Mouse (Mus musculus): ENCODE data around the gene Rgs12.

The Rgs12 gene

GRCm38 (mm10) chr5:35079101-35079500 lies 129.9 kb downstream of the Rgs12 start:
- DNase-seq (ENCODE audit: low spot score in 2 of 2), result no peak

DNA sequence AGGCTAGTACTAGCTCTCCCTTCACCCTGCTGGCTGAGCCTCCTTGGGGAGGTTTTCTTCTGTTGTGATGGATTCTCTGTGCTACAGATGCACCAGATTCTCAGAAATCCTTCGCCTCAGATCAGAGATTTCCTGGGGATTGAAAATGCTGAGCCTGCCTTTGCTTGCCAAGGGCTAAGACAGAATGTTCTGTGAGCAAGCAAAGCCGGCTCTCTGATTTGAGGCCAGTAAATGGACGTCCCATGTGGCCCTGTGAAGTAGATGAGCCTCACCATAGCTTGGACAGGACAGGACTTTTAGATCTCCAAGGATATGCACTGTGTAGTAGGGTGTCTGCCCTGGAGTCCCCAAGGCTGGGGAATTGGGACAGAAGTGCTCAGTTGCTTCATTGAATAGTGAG lies 135.7 kb downstream of the Rgs12 start:
- no peak for DNase-seq (ENCODE audit: low spot score in 2 of 2)

- DNase-seq (ENCODE audit: low spot score in 2 of 2), result peak; percentile 42 to 48
These were observed 139.8 kb downstream of the Rgs12 start for GRCm38 (mm10) chr5:35088785-35089613.
